Mouse (Mus musculus) layer of hippocampus, postnatal 25 days (tissue): Measurements from ENCODE around the gene Gm28053. TPM values are rescaled to one million over a fixed set of nuclear protein-coding genes. Genes with fewer than 3 reads are reported as not detected.

Source experiments
- DNase-seq, 2 experiments: peaks; one replicate each; pipeline ENCODE4 v3.0.0; 2022; ENCODE audit warnings: mixed read lengths in 2 of 2, low spot score in 1 of 2; ENCODE audit errors: extremely low spot score in 1 of 2
- total RNA-seq, 2 experiments: library from RNA; stranded (reverse); gene quantifications; 2 replicates each; pipeline ENCODE4 v1.2.3; 2021

The Gm28053 gene
- total RNA-seq, 2 experiments from 2014 or later = 1.1 TPM; not detected in 1

DNA sequence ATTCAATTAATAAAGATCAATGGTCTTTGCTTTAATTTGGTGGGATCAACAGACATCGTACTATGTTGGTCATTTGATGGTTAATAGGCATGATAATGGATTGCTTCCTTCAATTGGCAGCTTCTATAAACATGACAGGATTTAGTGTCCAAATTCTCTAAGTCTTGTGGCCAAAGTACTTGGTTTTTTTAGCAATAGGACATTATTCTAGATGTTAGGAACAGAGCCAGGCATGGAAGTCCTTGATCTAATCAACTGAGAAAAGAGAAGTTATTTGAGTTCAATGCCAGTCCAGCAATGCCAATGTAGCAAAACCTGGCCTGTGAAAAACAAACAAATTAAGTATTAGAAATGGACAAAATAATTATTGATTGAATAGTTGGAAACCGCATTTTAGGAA lies 67.2 kb downstream of the Gm28053 start:
- no peak for DNase-seq

DNA sequence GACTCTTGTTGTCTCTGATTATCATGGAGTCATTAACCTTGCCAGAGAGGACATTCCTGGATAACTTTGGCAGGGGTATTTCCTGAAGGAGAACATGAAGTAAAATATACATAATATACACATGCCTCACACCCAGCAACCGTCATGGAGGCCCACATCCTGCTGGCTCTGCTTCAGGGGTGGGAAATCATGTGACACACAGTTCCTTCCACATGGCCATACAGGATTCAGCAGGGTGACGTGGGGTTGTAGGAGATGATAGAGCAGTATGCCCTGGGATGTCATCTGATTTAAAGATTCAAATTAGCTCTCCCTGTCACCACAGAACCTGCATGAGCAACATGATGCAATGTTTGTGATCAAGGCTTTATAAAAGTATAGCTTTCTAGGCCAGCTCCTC lies 69.5 kb downstream of the Gm28053 start:
- DNase-seq = no peak

DNA sequence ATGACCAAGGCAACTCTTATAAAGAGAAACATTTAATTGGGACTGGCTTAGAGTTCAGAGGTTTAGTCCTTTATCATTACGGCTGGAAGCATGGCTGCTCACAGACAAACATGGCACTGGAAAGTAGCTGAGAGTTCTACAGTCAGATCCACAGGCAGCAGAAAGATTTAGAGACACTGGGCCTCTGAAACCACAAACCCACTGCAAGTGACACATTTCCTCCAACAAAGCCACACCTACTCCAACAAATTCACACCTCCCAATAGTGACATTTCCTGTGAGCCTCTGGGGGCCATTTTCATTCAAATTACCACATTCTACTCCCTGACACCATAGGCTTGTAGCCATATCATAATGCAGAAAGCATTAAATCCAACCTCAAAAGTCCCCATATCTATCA lies 83.5 kb downstream of the Gm28053 start:
- no peak for DNase-seq

Other genes with a start within 250 kb of the Gm28053 start
- gene Atp6v0e2, start 181.0 kb upstream of the Gm28053 start, total RNA-seq = 100 to 1,000 TPM; 454 to 498 TPM
- 10 to 100 TPM; 34.8 to 39.0 TPM for gene Lrrc61, start 163.8 kb upstream of the Gm28053 start, total RNA-seq
- 10 to 100 TPM; 15.1 to 16.5 TPM for gene Rarres2, start 145.8 kb upstream of the Gm28053 start, total RNA-seq
- gene Gm45021, start 129.0 kb upstream of the Gm28053 start, total RNA-seq = not detected
- gene Repin1, start 124.7 kb upstream of the Gm28053 start, total RNA-seq = 10 to 100 TPM; 40.4 to 46.9 TPM
- not detected for gene Gm44965, start 124.7 kb upstream of the Gm28053 start, total RNA-seq
- gene Zfp775, start 116.5 kb upstream of the Gm28053 start, total RNA-seq = 1 to 10 TPM; 7.4 to 7.6 TPM
- gene AI854703, start 91.8 kb upstream of the Gm28053 start, total RNA-seq = 10 to 100 TPM; 12.7 to 14.4 TPM
- under 1 TPM; 0.64 to 0.66 TPM for gene Gimap8, start 71.4 kb upstream of the Gm28053 start, total RNA-seq
- gene Gimap9, start 42.5 kb upstream of the Gm28053 start, total RNA-seq = under 1 TPM in 1 of 2 experiments, not detected in 1; 0.64 TPM
- gene Gimap4, start 34.1 kb upstream of the Gm28053 start, total RNA-seq = not detected
- gene Gimap6, start 10.4 kb upstream of the Gm28053 start, total RNA-seq = 1 to 10 TPM; 4.9 to 5.2 TPM
- gene Gimap7, start within 50 bp of the Gm28053 start, total RNA-seq = not detected
- 1 to 10 TPM; 2.0 to 2.6 TPM for gene Gimap1, start 20.4 kb downstream of the Gm28053 start, total RNA-seq
- 1 to 10 TPM in 1 of 2 experiments, under 1 TPM in 1; 0.71 to 1.0 TPM for gene Gimap5, start 27.6 kb downstream of the Gm28053 start, total RNA-seq
- gene Gimap3, start 52.2 kb downstream of the Gm28053 start, total RNA-seq = not detected
- 10 to 100 TPM; 22.8 to 26.9 TPM for gene Tmem176a, start 122.3 kb downstream of the Gm28053 start, total RNA-seq
- gene Tmem176b, start 122.9 kb downstream of the Gm28053 start, total RNA-seq = 10 to 100 TPM; 54.9 to 64.9 TPM
- not detected for gene Aoc1, start 154.3 kb downstream of the Gm28053 start, total RNA-seq
- not detected for gene 1600015I10Rik, start 211.3 kb downstream of the Gm28053 start, total RNA-seq